Mouse (Mus musculus): ENCODE results near the gene Sspo.

Gene Sspo

GRCm38 (mm10) chr6:48447929-48448328 lies at the start of gene Sspo:
Sspo (plus strand) TSS chr6:48448229.
- DNase-seq, result no peak

- DNase-seq, result no peak
Observed at GRCm38 (mm10) chr6:48399906-48400305, 48.1 kb upstream of the Sspo start.

GRCm38 (mm10) chr6:48404071-48404470 lies 44.0 kb upstream of the Sspo start:
- DNase-seq, result no peak

- peak; percentile 1 for DNase-seq
Observed at GRCm38 (mm10) chr6:48409726-48410343, 38.2 kb upstream of the Sspo start.

DNA sequence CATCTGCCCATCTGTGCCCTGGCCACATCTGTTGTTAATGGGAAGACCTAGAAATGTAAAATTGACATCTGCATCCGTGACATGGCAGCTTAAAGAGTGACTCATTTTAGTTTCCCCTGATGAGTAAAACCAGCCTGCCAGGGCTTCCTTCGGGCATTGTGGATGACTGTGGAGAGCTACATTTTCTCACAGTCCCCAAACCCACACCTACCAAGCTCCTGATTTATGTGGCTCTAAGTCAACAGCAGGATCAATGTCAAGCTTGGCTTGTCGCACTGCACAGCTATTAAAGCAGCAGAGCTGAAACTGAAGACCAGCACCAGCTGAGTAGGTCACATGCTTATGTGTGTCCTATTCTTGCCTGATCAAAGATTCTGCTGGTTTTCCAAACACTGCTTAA lies 37.5 kb upstream of the Sspo start:
- no peak for DNase-seq

DNA sequence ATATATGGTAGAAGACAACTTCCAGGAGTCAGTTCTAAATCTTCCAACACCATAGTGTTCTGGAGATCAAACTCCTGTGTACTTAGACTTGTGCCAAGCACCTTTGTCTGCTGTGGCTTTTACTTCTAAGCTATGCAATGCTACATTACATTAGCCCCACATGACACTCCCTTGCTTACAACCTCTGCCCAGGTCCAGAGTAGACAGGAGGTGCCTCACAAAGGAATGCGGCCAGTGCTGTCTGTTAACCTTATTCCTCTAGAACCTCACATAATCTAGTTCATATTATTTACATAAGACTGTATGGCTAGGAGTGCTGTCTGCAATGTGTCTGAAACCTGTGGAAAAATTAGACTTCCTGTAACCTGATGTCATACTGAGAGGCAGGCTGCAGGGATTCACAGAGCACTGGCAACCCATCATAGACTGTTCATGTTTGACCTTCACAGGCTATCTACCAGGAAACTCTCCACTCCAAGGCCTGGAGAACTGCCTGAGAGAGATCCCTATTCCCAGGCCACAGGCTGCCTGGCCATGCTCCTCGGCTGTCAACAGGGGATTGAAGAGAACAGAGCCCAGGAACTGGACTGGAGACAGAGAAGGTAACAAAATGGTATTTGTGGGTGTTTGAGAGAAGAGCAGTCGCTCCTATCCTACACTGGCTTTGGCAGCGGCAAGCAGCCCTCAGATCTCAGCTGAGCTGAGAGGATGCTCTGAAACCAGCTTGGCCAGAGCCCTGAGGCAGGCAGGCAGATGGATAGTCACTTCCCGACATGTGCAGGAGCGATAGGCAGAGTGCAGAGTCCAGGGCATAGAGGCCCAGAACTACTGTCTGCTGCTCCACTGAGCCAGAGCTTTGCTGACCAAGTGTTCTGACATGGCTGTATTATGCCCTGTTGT lies 36.6 kb upstream of the Sspo start:
- no peak for DNase-seq

DNA sequence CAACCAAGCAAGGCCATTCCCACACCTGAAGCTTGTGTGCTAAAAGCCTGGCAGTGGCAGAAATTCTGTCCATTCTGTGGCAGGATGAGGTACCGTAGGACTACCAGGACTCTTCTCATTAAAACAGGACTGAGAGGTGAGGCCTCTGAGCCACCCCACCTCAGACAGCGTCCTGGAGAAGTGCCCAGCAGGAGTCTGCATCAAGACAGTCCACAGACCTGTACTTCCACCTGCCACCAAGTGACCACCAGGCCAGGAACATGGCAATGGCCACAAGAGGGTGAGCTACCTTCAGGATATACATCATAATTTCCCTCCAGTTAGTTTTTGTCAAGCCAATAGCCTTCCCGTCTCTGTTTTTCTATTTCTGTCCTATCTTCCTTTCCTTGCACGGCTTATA lies 35.9 kb upstream of the Sspo start:
- no peak for DNase-seq

DNA sequence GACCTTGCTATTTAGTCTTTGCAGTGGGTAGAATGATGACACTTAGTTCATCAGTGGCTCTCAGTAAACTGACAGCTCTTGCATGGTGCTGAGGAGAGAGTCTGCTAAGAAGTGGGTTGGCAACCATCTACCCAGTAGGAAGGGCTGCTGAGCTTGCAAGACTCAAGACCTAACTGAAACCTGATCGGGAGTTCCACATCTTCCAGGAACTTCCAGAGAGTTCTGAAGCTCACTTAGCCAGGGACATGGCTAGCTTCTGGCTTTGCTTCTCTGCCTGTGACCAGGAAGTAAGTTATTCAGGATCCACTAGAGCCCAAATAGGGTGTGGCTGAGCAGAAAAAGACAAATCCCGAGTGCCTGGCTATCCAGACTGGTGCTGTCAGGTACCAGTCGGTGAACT lies 35.4 kb upstream of the Sspo start:
- DNase-seq, result no peak

DNA sequence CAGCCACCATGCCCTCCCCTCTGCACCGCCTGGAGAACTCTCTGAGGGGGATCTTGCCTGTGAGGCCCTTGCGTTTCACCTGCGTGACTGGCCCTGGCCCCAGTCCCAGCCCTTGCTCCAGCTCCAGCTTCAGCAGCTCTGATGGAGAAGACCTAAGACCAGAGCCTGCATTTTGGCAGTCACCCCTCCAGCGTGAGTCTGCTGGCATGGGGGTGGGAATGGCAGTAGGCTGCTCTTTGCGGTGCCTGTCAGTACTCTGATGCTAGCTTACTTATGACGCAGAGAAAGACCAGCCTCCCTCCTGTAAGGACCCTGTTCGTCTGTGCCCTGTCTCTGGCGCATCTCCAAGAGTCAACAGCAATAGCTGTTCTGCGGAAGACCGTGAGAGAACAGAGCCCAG lies 34.9 kb upstream of the Sspo start:
- DNase-seq, result no peak

DNA sequence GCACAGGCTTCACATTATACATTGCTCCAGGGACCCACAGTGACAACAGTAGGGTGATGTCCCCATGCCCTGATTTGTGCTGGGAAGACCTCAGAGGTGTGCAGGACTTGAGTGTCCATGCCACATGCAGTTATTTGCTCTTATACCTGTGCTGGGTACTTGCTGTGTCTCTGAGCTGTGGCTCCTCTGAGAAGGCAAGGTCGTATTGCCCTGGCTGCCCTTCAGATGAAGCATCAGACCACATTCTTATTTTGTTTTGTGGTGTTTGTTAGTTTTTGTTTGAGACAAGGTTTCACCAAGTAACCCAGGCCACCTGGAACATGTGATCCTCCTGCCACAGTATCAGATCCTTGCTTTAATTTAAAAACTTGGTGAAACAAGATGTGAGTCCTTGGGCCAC lies 33.1 kb upstream of the Sspo start:
- DNase-seq, result no peak

GRCm38 (mm10) chr6:48415636-48416035 lies 32.4 kb upstream of the Sspo start:
- DNase-seq, result no peak

DNA sequence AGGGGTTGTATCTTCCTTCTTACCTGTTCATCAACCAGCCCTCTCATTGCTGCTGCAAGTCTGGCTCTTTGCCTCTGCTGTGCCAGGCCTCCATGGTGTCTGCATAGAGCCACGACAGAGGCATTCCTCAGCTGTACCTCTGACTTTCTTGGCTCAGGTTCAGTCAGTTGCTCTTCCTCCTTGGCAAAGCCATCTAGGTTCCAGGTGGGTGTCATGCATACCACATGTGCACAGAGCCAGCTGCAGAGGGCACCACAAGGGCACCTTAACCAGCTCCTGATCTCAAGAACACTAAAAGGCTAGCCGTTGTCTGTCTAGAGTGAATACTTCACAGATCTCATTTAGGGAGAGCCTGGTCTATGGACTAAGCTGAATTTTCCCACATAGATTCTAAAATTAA lies 31.5 kb upstream of the Sspo start:
- no peak for DNase-seq

DNA sequence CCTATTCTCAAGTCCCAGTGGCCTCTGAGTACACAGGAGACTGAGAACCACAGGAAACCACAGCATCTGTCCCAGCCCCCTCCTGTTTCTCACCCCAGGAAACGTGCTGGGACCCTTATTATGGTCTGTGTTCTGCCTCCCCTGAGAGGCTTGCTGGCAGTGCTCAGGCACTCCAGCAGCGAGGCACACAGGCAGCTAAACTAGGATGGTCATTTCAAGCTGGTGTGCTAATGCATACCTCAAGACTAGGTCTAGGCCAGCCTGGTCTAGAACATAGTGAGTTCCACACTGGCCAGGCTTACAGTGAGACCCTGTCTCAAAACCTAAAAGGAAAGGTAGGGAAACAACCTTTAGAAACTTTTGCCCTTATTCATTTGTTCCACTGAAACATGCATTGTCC lies 27.4 kb upstream of the Sspo start:
- no peak for DNase-seq

DNA sequence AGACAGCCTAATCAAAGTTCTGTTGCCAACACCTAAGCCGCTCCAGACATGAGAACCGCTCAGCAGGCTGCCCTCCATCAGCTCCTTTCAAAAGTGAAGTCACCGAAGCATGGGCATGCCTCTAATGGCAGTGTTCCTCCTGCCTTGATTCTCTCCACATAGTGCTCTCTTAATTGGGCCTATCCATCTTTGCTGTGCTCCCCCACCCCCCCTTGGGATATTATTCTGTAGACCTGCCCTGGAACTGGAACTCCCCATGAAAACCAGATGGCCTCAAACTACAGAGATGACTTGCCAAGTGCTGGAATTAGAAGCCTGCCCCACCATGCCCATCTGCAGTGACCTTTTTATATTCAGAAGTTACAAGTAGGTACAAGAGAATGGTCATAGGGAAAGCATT lies 24.7 kb upstream of the Sspo start:
- no peak for DNase-seq

DNA sequence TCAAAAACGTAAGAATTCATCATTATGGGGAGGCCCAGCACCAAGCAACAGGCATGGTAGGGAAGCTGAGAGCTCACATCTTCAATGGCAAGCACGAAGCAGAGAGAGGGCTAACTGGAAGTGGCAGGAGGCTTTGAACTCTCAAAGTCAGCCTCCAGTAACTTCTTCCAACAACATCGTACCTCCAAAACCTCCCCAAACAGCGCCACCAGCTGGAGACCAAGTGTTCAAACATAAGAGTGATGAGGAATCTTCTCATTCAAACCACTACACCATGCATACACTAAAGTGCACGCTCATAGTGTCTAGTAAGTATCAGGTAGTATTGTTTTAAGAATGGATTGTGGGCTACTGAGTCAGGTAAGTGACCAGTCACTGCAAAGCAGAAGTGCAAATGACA lies 24.0 kb upstream of the Sspo start:
- DNase-seq, result no peak

DNA sequence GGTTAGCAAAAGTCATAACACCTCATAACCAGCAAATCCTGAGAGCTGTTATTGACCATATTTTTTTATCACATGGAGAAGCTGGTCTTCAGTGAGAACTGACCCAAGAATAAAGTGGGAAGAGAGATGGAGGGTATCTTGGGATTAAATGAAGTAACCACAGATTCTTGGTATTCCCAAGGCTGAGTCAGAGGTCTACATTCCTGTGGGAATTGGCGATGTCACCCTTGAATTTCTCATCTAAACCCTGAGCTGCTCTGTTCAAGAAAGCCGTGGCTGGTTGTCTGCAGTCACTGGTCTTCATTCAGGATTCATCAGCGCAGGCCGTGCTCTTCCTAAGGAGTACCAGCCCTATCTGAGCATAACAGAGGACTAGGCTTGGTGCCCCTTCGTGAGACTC lies 21.1 kb upstream of the Sspo start:
- no peak for DNase-seq

GRCm38 (mm10) chr6:48428769-48429557 lies 19.1 kb upstream of the Sspo start:
- DNase-seq, result no peak

- DNase-seq, result no peak
Observed at GRCm38 (mm10) chr6:48430748-48431147, 17.3 kb upstream of the Sspo start.

DNA sequence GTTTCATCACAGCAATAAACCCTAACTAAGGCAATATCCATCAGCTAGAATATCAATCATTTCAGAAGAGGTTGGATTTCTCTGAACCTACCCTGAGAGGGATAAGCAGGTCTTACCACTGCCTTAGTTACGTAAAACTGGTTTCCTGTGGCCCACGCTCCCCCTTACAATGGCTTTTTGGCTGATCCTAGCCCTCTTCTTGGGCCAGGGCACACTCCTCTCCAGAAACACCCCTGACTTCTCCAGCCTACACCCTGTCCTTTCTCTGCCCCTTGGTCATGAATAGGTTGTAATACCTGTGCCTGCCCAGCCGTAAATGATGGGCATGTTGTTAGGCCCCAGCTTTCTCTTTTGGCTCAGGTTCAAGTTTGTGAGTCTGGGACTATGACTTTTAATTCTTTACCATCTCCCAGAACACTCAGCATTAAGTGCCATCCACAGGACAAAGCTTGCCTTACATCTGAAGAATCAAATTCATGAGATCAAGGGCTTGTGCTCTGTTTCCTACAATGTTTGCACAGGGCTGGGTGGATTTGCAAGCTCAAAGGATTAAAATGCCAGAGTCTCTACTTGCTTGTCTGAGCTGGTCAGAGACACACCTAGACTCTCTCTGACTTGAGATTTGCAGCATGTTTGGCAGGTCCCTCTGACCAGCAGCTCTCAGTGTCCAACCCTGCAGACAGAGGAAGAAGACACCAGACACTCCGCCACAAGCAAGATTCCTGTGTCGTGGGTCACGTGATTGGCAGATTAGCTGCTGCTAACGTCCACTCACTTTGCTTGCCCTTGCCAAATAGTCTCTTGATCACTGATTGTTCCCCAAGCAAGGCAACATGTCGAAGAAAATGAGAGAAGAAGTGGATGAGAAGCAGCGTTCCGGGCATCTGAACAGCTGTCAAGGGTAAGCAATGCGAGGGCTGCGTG lies 14.9 kb upstream of the Sspo start:
- DNase-seq, result peak; percentile 56

DNA sequence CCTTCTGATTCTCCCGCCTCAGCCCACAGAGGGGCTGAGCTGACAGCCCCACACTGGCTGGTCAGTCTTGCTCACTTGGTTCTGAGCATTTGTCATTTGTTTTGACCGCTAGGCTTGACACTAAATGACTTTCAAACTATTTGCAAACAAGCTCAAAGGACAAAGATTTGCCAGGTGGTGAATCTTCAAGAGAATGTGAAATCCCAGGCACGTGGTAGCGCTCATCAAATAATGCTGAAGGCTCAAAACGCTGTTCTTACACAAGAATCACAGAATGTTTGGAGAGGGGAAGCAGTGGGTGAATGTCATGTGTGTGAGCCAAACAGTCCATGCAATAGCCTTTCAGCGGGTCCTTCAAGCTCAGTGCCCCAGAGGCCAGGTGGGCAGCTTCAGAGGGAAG lies 13.4 kb upstream of the Sspo start:
- DNase-seq, result no peak

- no peak for DNase-seq
Observed at GRCm38 (mm10) chr6:48435111-48435510, 12.9 kb upstream of the Sspo start.

DNA sequence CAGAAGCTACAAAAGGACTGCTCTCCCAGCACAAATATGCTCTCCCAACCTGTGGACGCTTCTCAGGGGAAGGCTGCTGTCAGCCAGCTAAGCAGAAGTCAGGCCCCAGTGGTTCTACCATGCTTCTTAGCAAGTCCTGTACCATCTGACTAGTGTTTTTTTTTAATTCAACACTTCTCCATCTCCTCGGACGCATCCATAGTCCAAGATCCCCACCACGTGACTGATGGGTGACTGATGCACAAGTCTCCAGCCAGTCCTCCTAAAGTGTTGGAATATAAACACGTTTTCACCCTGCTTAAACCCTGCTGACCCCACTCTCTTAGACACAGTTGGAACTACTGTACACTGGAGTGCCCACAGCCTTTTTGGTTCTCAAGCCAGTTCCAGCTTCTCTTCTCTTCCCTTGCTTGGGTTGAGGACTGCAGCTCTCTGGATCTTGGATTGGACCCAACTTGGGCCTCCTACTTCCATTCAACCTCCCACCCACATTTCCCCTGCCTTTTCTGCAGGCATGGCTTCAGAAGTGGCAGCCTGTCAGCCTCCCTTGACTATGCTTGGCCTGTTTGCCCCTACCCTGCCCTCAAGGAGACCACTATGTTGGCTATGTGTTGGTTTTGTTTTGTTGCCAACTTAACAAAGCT lies 12.2 kb upstream of the Sspo start:
- no peak for DNase-seq
